Mouse (Mus musculus) ES-E14 (cell line): ENCODE results near the gene Mmp11.

Experiments used
- CHD2 ChIP-seq: IDR thresholded peaks from 2 replicates; pipeline ENCODE4 v1.6.1; 2014; ENCODE audit warnings: mild to moderate bottlenecking, low read depth, low read length, inconsistent platforms
- HCFC1 ChIP-seq: IDR thresholded peaks from 2 replicates; pipeline ENCODE4 v1.6.1; 2012; ENCODE audit warnings: low read length, inconsistent platforms, borderline replicate concordance; ENCODE audit not compliant: insufficient read depth
- MAFK ChIP-seq: IDR thresholded peaks from 2 replicates; pipeline ENCODE4 v1.6.1; 2014; ENCODE audit warnings: mild to moderate bottlenecking, low read depth, low read length, inconsistent platforms; ENCODE audit not compliant: insufficient read depth
- ZC3H11A ChIP-seq: IDR thresholded peaks from 2 replicates; pipeline ENCODE4 v1.6.1; 2012; ENCODE audit warnings: low read depth, mild to moderate bottlenecking, inconsistent platforms, low read length, borderline replicate concordance
- ZNF384 ChIP-seq: IDR thresholded peaks from 2 replicates; pipeline ENCODE4 v1.6.1; 2012; ENCODE audit warnings: low read depth, low read length, inconsistent platforms

DNA sequence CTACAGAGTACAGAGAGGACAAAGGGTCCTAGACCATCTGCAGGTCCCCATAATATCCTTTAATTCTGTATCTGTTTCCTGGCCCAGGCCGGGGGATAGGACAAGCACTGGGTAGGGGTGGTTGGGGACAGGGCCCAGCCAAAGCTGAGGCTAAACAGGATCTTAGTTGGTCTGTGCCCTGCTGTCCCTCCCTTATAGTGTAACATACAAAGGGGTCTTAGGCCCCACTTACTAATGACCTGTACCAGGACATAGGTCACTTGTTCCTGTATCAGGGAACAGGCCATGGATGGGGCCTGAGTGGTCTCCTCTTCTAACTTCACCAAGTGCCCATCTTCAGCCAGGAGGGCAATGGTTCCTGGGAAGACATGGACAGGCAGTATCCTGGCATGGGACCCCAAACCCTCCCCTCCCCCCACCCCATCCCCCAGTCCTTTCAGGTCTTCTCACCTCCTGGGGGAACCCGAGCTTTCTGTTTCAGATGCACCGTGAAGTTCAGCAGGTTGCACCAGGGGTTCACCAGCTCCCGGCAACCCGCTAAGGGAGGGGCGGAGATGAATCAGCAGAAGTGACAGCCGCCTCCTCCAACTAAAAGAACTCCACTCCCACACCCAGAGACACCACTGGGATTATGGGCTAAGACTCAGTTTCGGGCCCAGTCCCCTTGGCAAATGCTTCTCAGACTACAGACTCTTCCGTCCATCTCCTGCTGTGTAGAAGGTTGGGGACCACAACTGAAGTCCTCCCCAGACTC is 3.4 kb upstream of the Mmp11 start:
- TF ChIP-seq HCFC1 (no peak), CHD2 (no peak), MAFK (peak; percentile 82), ZC3H11A (no peak), ZNF384 (no peak)
